Mouse (Mus musculus) heart, postnatal 0 days (tissue): ENCODE measurements at regions not wholly inside any gene's neighbourhood (a gene's known extent, or its start where the extent isn't known, plus 50 kb on each side); places are given as distances from the start of the nearest gene placed in this dataset.

ENCODE experiments used
- ATAC-seq: fragments of 200-750 bp; cut with Nextera tagmentation; 2 replicates; pipeline ENCODE4 v1.8.0; 2017; ENCODE audit warnings: low read depth, moderate number of reproducible peaks, moderate library complexity; ENCODE audit not compliant: insufficient read depth
- DNase-seq: peaks from one replicate; pipeline ENCODE4 v3.0.0-alpha.2; 2016; ENCODE audit warnings: low spot score
- H3K27ac ChIP-seq: fragments of 300-500 bp; sonication (generic); 2 replicates; pipeline ENCODE4 v1.5.1; 2014; ENCODE audit warnings: low read depth, mild to moderate bottlenecking
- H3K27me3 ChIP-seq: fragments of 300-500 bp; sonication (generic); 2 replicates; pipeline ENCODE4 v1.6.1; 2014; ENCODE audit warnings: low read length, mixed read lengths; ENCODE audit not compliant: control insufficient read depth, insufficient read depth
- H3K36me3 ChIP-seq: fragments of 300-500 bp; sonication (generic); replicated peaks from 2 replicates; pipeline ENCODE4 v1.6.1; 2014; ENCODE audit warnings: low read length, mixed read lengths; ENCODE audit not compliant: control insufficient read depth, insufficient read depth
- H3K4me1 ChIP-seq: fragments of 300-500 bp; sonication (generic); 2 replicates; pipeline ENCODE4 v1.6.1; 2014; ENCODE audit warnings: antibody characterized with exemption; ENCODE audit not compliant: control insufficient read depth, insufficient read depth
- H3K4me2 ChIP-seq: fragments of 300-500 bp; sonication (generic); 2 replicates; pipeline ENCODE4 v1.6.1; 2014; ENCODE audit warnings: low read depth, mild to moderate bottlenecking, low read length, moderate library complexity
- H3K4me3 ChIP-seq: fragments of 300-500 bp; sonication (generic); 2 replicates; pipeline ENCODE4 v1.5.1; 2014; ENCODE audit warnings: low read depth, low read length
- H3K9ac ChIP-seq: fragments of 300-500 bp; sonication (generic); replicated peaks from 2 replicates; pipeline ENCODE4 v1.6.1; 2014; ENCODE audit warnings: low read depth, low read length, mixed read lengths
- H3K9me3 ChIP-seq: fragments of 300-500 bp; sonication (generic); replicated peaks from 2 replicates; pipeline ENCODE4 v1.6.1; 2016; ENCODE audit warnings: low read length; ENCODE audit not compliant: control insufficient read depth
- CTCF ChIP-seq: IDR thresholded peaks from 2 replicates; pipeline ENCODE4 v1.5.1; 2016; ENCODE audit warnings: antibody characterized with exemption, control low read depth, low read depth
- EP300 ChIP-seq: IDR thresholded peaks from 2 replicates; pipeline ENCODE4 v1.6.1; 2016; ENCODE audit warnings: antibody characterized with exemption, low read depth
- WGBS: fragments of 180-500 bp; shearing (Covaris S2); extraction: QIAGEN DNeasy Blood & Tissue Kit; methylation state at CpG from one replicate; pipeline ENCODE4 v1.1.7; 2014; 5-methylcytosine and 5-hydroxymethylcytosine counted together

GRCm38 (mm10) chr3:35027898-35028297 is 377.7 kb downstream of the Sox2 start:
- Histone ChIP-seq H3K4me3 (no peak overlapping the region), H3K27ac (no peak overlapping the region), H3K9me3 (no peaks in the 10 kb centered on the region), H3K36me3 (no peaks in the 10 kb centered on the region), H3K4me2 (no peak overlapping the region), H3K27me3 (no peaks in the 10 kb centered on the region), H3K4me1 (no peaks in the 10 kb centered on the region), H3K9ac (no peak overlapping the region)
- DNase-seq, result no peak
- TF ChIP-seq EP300, result no peak
- TF ChIP-seq CTCF, result no peak
- WGBS, result 16% methylated on average over 5 of the region's 5 CpGs
- ATAC-seq, result no peak

DNA sequence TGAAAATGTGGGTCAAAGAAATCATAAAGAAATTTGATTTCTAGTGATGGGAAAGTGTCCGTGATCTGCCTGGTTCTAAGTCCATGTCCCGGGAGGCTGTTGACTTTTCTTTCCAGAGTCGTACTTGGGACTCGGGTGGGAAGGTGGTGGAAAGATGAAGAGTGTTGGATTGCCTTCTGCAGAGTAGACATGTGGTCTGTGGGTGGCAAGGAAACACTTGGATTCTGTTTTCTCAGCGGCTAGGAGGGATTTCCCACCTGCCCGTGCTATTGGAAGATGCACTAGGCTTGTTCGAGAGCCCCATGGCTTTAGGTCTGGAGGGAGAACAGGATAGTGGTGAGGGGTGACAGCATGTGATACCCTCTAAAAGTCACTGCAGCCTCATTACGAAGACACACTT is 379.7 kb downstream of the Sox2 start:
- Histone ChIP-seq H3K36me3 (no peaks in the 10 kb centered on the region), H3K4me1 (no peaks in the 10 kb centered on the region), H3K9ac (no peak overlapping the region), H3K27ac (no peak overlapping the region), H3K27me3 (no peaks in the 10 kb centered on the region), H3K4me2 (no peak overlapping the region), H3K4me3 (no peak overlapping the region), H3K9me3 (no peaks in the 10 kb centered on the region)
- no peak for ATAC-seq
- no peak for DNase-seq
- TF ChIP-seq EP300 (no peak), CTCF (no peak)
- 88% methylated on average over 8 of the region's 8 CpGs for WGBS

DNA sequence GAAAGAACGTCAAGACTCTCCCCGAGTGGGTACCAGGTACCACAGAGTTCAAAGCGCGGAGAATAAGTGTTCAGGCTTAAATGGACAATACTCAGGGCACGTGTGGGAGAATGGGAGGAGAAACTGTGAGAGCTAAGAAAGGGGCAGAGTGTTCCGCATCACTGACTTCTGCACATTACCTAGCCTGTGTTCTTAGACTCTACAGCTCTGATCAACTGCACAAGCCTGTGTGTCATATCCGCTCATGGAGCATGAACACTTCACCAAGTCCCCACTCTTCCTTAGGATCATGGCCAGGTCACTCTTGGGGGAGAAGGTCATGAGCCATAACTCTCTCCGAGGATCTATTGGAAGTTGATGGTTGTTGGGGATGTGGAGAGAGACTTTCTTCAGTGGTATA is 383.4 kb downstream of the Sox2 start:
- H3K27me3 ChIP-seq, result no peaks in the 10 kb centered on the region
- no peak for TF ChIP-seq EP300
- TF ChIP-seq CTCF, result no peak

DNA sequence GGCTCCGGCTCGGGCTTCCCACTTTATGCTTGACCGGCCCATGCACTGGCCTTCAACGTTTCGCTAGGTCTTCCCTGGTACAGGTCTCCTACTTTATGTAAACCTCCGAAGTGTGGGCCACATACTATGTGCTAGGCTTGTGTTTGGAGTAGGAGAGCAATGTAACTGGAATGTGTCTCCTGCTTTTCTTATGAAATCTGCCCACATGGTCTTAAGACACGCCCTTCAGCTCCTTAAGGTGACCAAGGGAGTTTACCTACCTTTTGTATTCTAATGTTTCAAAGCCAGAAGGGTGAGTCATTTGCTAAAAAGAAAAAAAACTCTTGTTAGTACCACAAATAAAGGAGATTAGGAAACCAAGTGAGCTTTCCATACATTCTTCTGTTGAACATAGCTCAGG is 385.0 kb downstream of the Sox2 start:
- Histone ChIP-seq H3K9ac (no peak overlapping the region), H3K4me2 (no peak overlapping the region), H3K4me3 (no peak overlapping the region), H3K36me3 (no peaks in the 10 kb centered on the region), H3K27me3 (no peaks in the 10 kb centered on the region), H3K9me3 (no peaks in the 10 kb centered on the region), H3K27ac (no peak overlapping the region), H3K4me1 (no peaks in the 10 kb centered on the region)
- no peak for ATAC-seq
- TF ChIP-seq EP300 (no peak), CTCF (no peak)
- 91% methylated on average over 7 of the region's 7 CpGs for WGBS
- DNase-seq, result no peak

More for the DNA sequence above, 383.4 kb downstream of the Sox2 start:
- Histone ChIP-seq H3K27ac (no peak overlapping the region), H3K4me3 (no peak overlapping the region), H3K36me3 (no peaks in the 10 kb centered on the region), H3K4me1 (no peaks in the 10 kb centered on the region), H3K9me3 (no peaks in the 10 kb centered on the region), H3K4me2 (no peak overlapping the region), H3K9ac (no peak overlapping the region)
- ATAC-seq (no peak), DNase-seq (no peak)
- WGBS, result 82% methylated on average over 8 of the region's 8 CpGs

GRCm38 (mm10) chr3:35043705-35044104 is 393.5 kb downstream of the Sox2 start:
- H3K4me2 ChIP-seq, result no peak overlapping the region
- TF ChIP-seq CTCF, result no peak
- TF ChIP-seq EP300, result no peak
- no peaks in the 10 kb centered on the region for H3K9me3 ChIP-seq
- H3K36me3 ChIP-seq, result no peaks in the 10 kb centered on the region
- H3K27ac ChIP-seq, result no peak overlapping the region
- H3K4me1 ChIP-seq, result no peaks in the 10 kb centered on the region
- ATAC-seq (no peak), DNase-seq (no peak)
- 75% methylated on average over 2 of the region's 2 CpGs for WGBS
- no peak overlapping the region for H3K4me3 ChIP-seq
- no peaks in the 10 kb centered on the region for H3K27me3 ChIP-seq
- no peak overlapping the region for H3K9ac ChIP-seq

- Histone ChIP-seq H3K4me3 (no peak overlapping the region), H3K27ac (no peak overlapping the region), H3K27me3 (no peaks in the 10 kb centered on the region), H3K4me2 (no peak overlapping the region), H3K4me1 (no peaks in the 10 kb centered on the region), H3K9ac (no peak overlapping the region), H3K9me3 (no peaks in the 10 kb centered on the region), H3K36me3 (no peaks in the 10 kb centered on the region)
- TF ChIP-seq EP300 (no peak), CTCF (no peak)
- ATAC-seq, result no peak
- WGBS, result 55% methylated on average over 4 of the region's 4 CpGs
- DNase-seq, result no peak
Measured at GRCm38 (mm10) chr3:35059438-35059837, 409.2 kb downstream of the Sox2 start.
